8 mouse cellular contexts compared by ENCODE assay signal in the genomic region with DNA sequence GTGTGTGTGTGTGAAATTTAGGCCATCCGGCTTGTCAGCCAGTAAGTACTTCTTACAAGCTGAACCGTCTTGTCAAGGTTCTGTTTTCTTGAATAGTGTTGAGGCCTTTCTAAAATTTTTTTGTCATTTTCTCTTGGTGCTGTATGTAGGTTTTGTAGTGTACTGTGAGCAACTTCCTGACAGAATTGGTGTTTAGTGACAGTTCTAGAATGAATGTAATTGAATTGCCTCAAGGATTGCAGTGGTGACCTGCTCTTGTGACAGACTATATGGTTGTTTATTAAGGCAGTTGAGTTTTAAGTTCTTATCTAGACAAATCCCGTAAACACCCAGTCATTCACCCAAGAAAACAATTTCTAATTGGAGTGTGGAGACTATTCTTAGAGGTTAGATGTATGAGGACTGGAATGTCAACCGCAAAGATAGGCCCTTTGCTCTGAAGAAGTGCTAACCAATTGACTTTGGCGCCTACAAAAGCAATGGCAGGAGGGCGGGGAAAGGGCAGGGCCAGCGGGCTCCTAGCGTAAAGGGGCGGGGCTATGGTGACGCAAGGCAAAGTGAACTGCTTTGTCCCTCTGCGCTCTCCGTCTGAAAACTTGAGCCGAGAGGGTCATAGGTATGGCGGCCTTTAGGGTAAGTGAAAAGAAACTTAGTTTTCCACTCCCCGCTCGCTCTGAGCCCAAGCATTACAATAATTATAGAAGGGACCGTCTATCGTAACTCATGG. TPM values are rescaled to one million over a fixed set of nuclear protein-coding genes. Genes with fewer than 3 reads are reported as not detected.
DNase-seq lines count a peak whose midpoint lies in the region; ATAC-seq and TF ChIP-seq lines count a peak whose summit lies in the region.

Gene Apool, plus strand, starts transcription at position 531 of the 727 bp plus-strand sequence.

- H3K4me2 ChIP-seq in embryonic facial prominence, embryonic 15.5 days (replicated peaks) = peak within 1 kb of the TSS; percentile 37
- H3K4me2 ChIP-seq in limb, embryonic 14.5 days (replicated peaks; ENCODE audit: low read depth, low read length, severe bottlenecking) = peak within 1 kb of the TSS; percentile 43
- peak within 1 kb of the TSS; percentile 47 for H3K4me2 ChIP-seq in midbrain, postnatal 0 days (ENCODE audit: low read depth, low read length, poor library complexity, severe bottlenecking)

- no peaks in the 10 kb centered on the region for H3K4me1 ChIP-seq in bone marrow, adult 2 months (ENCODE audit: control insufficient read depth, insufficient read depth, low read length)
- H3K4me1 ChIP-seq in embryonic facial prominence, embryonic 15.5 days = no peaks in the 10 kb centered on the region
- no peaks in the 10 kb centered on the region for H3K4me1 ChIP-seq in limb, embryonic 14.5 days (ENCODE audit: control insufficient read depth, insufficient read depth, low read length)
- no peaks in the 10 kb centered on the region for H3K4me1 ChIP-seq in midbrain, postnatal 0 days (ENCODE audit: insufficient read depth, low read length)

- ATAC-seq in embryonic facial prominence, embryonic 15.5 days (ENCODE audit: insufficient number of reproducible peaks, low FRiP score, low TSS enrichment, low read depth) = peak; percentile 87
- peak; percentile 95 for ATAC-seq in limb, embryonic 14.5 days (ENCODE audit: low FRiP score, low read depth)
- ATAC-seq in midbrain, postnatal 0 days (ENCODE audit: low FRiP score) = peak; percentile 92

- TF ChIP-seq CTCF in bone marrow, adult 2 months (IDR thresholded peaks at IDR 0.05; ENCODE audit: control insufficient read depth, insufficient read depth, low read length) = no peak
- TF ChIP-seq CTCF in midbrain, postnatal 0 days (IDR thresholded peaks at IDR 0.05) = no peak

- WGBS in bone marrow, adult 2 months = 22% methylated on average over 18 of the region's 18 CpGs
- WGBS in embryonic facial prominence, embryonic 15.5 days = 22% methylated on average over 18 of the region's 18 CpGs
- WGBS in limb, embryonic 14.5 days = 27% methylated on average over 18 of the region's 18 CpGs
- 29% methylated on average over 18 of the region's 18 CpGs for WGBS in midbrain, postnatal 0 days

- H3K9ac ChIP-seq in embryonic facial prominence, embryonic 15.5 days = peak within 1 kb of the TSS; percentile 40
- peak within 1 kb of the TSS; percentile 70 for H3K9ac ChIP-seq in limb, embryonic 14.5 days (ENCODE audit: low read depth, low read length, severe bottlenecking)
- peak within 1 kb of the TSS; percentile 44; the same call in 1 of the 2 replicates for H3K9ac ChIP-seq in midbrain, postnatal 0 days (replicated peaks; ENCODE audit: low read length, poor library complexity, severe bottlenecking)

- TF ChIP-seq POLR2A in bone marrow, adult 2 months (IDR thresholded peaks at IDR 0.05; ENCODE audit: borderline replicate concordance, control insufficient read depth, low read depth, low read length) = no peak
- peak; percentile 31; the same call in 1 of the 2 replicates for TF ChIP-seq POLR2A in limb, embryonic 14.5 days (IDR thresholded peaks at IDR 0.05; ENCODE audit: borderline replicate concordance, extremely low read depth, insufficient read depth, insufficient read length)

- H3K27ac ChIP-seq in bone marrow, adult 2 months (ENCODE audit: control insufficient read depth, insufficient read depth, low read depth, low read length, poor library complexity) = no peak within 1 kb of the TSS
- H3K27ac ChIP-seq in embryonic facial prominence, embryonic 15.5 days (replicated peaks) = peak within 1 kb of the TSS; percentile 63
- H3K27ac ChIP-seq in limb, embryonic 14.5 days (replicated peaks; ENCODE audit: low read depth, low read length) = 0 out of 2 replicates have a peak within 1 kb of the TSS, but pooled peaks have one; percentile 26
- H3K27ac ChIP-seq in midbrain, postnatal 0 days (ENCODE audit: low read depth, low read length) = no peak within 1 kb of the TSS

- peak within 1 kb of the TSS; percentile 82 for H3K4me3 ChIP-seq in bone marrow, adult 2 months (replicated peaks; ENCODE audit: control insufficient read depth, low read depth, low read length)
- H3K4me3 ChIP-seq in embryonic facial prominence, embryonic 15.5 days (replicated peaks) = peak within 1 kb of the TSS; percentile 55
- H3K4me3 ChIP-seq in limb, embryonic 14.5 days (replicated peaks; ENCODE audit: low read length) = peak within 1 kb of the TSS; percentile 56
- H3K4me3 ChIP-seq in midbrain, postnatal 0 days (ENCODE audit: low read depth, low read length) = peak within 1 kb of the TSS; percentile 55

- no peaks in the 10 kb centered on the region for H3K9me3 ChIP-seq in embryonic facial prominence, embryonic 15.5 days (replicated peaks)
- no peaks in the 10 kb centered on the region for H3K9me3 ChIP-seq in limb, embryonic 14.5 days (ENCODE audit: control insufficient read depth, low read length)
- H3K9me3 ChIP-seq in midbrain, postnatal 0 days (ENCODE audit: low read length) = no peaks in the 10 kb centered on the region

- DNase-seq in 416B (ENCODE audit: low read depth) = peak; percentile 89
- DNase-seq in heart, adult 8-10 months (ENCODE audit: low spot score) = peak; percentile 88
- DNase-seq in kidney, adult 9 months = peak; percentile 90
- DNase-seq in limb, embryonic 14.5 days (ENCODE audit: low spot score) = peak; percentile 85
- DNase-seq in midbrain, postnatal 0 days (ENCODE audit: low spot score) = peak; percentile 84
- DNase-seq in spleen, postnatal 14 days (ENCODE audit: low spot score in 2 of 2) = peak; percentile 65 to 76

- H3K27me3 ChIP-seq in embryonic facial prominence, embryonic 15.5 days = no peaks in the 10 kb centered on the region
- no peaks in the 10 kb centered on the region for H3K27me3 ChIP-seq in limb, embryonic 14.5 days (ENCODE audit: control insufficient read depth, insufficient read depth, low read length)
- H3K27me3 ChIP-seq in midbrain, postnatal 0 days (ENCODE audit: insufficient read depth, low read length) = no peaks in the 10 kb centered on the region

- H3K36me3 ChIP-seq in embryonic facial prominence, embryonic 15.5 days = no peaks in the 10 kb centered on the region
- H3K36me3 ChIP-seq in limb, embryonic 14.5 days (ENCODE audit: control insufficient read depth, insufficient read depth, low read length) = no peaks in the 10 kb centered on the region
- H3K36me3 ChIP-seq in midbrain, postnatal 0 days (ENCODE audit: insufficient read depth, low read length) = no peaks in the 10 kb centered on the region

RNA-seq across cellular contexts. Expression of gene Apool, which starts in this region (rescaled TPM):
- polyA plus RNA-seq in bone marrow, adult 2 months (2011; ENCODE audit: insufficient read depth, insufficient read length, low replicate concordance, missing spikeins) = 7.9 and 12.6 TPM in 2 replicates
- 48.3 and 58.0 TPM in 2 replicates for polyA plus RNA-seq in embryonic facial prominence, embryonic 15.5 days (2015; fragmentation: Nextera tagmentation; extraction: Ambion mirVana)
- total RNA-seq in heart, adult 8-10 months (2022) = 10 to 100 TPM; 62.4 to 73.2 (median 67.0) TPM
- polyA plus RNA-seq in limb, embryonic 14.5 days (2012; rRNA removed) = 14.0 and 24.2 TPM in 2 replicates
- 55.7 and 58.0 TPM in 2 replicates for polyA plus RNA-seq in limb, embryonic 14.5 days (2014; fragmentation: Nextera tagmentation; extraction: Ambion mirVana)
- total RNA-seq in midbrain, postnatal 0 days (2014; rRNA removed) = 3.6 and 5.7 TPM in 2 replicates
- 9.2 and 9.7 TPM in 2 replicates for polyA plus RNA-seq in midbrain, postnatal 0 days (2015; fragmentation: Nextera tagmentation; extraction: Ambion mirVana)

Comparison
In these comparisons a context has a peak if more than half of its experiments do, and no peak if none do; other contexts are left out.
1. H3K27ac ChIP-seq: peak in embryonic facial prominence, embryonic 15.5 days (single experiment) and limb, embryonic 14.5 days (single experiment); none in bone marrow, adult 2 months (single experiment) and midbrain, postnatal 0 days (single experiment).
2. Peak in every context shown above with its lines, with median percentiles within 50 percentile points of each other: DNase-seq, H3K4me3 ChIP-seq, ATAC-seq, H3K4me2 ChIP-seq and H3K9ac ChIP-seq.